In genomic region chr8:117423029-117423428, GRCm38 (mm10) we compare ENCODE assay signal across 10 mouse cellular contexts.
A peak's percentile ranks its signal among the peaks of the same experiment; 100 is the strongest.
DNase-seq lines count a peak whose midpoint lies in the region; ATAC-seq lines count a peak whose summit lies in the region.
"Had no signal": no experiment of that assay in that cellular context is flagged by ENCODE, and none has a peak within 500 bp of the region (broad histone marks: within the 10 kb centered on the region; RNA-seq: fewer than 3 reads in every experiment).

No protein-coding gene starts in this region.

- no peaks in the 10 kb centered on the region for H3K27me3 ChIP-seq in kidney, embryonic 16.5 days (ENCODE audit: insufficient read depth, low read length)
- no peaks in the 10 kb centered on the region for H3K27me3 ChIP-seq in intestine, embryonic 16.5 days (replicated peaks; ENCODE audit: control insufficient read depth, insufficient read depth, low read length)
- H3K27me3 ChIP-seq: embryonic facial prominence, embryonic 12.5 days; liver, embryonic 15.5 days had no signal

- H3K4me1 ChIP-seq in kidney, embryonic 16.5 days (ENCODE audit: insufficient read depth, low read length) = no peaks in the 10 kb centered on the region
- no peaks in the 10 kb centered on the region for H3K4me1 ChIP-seq in intestine, embryonic 16.5 days (ENCODE audit: control insufficient read depth, insufficient read depth, low read length)
- H3K4me1 ChIP-seq: embryonic facial prominence, embryonic 12.5 days had no signal

- peaks cover 26% of the 10 kb centered on the region; the same call in 1 of the 2 replicates for H3K36me3 ChIP-seq in kidney, embryonic 16.5 days (ENCODE audit: insufficient read depth, low read length)
- peaks cover 12% of the 10 kb centered on the region for H3K36me3 ChIP-seq in intestine, embryonic 16.5 days (ENCODE audit: control insufficient read depth, insufficient read depth, low read length)

- no peak overlapping the region for H3K9ac ChIP-seq in kidney, embryonic 16.5 days (replicated peaks; ENCODE audit: low read length)
- H3K9ac ChIP-seq in intestine, embryonic 16.5 days (ENCODE audit: low read depth, low read length) = no peak overlapping the region
- H3K9ac ChIP-seq: embryonic facial prominence, embryonic 12.5 days; liver, embryonic 15.5 days had no signal

- intact Hi-C loops in heart, postnatal 14 days (cut with DNase I) = loop anchor here (5.0 kb wide), 1 partner anchor 36 kb away; no protein-coding TSS in a partner anchor
- intact Hi-C loops in left cerebral cortex, postnatal 36 days (cut with DNase I) = loop anchor here (5.0 kb wide), 1 partner anchor 41 kb away; no protein-coding TSS in a partner anchor

- no peak overlapping the region for H3K4me2 ChIP-seq in kidney, embryonic 16.5 days (replicated peaks; ENCODE audit: low read depth, low read length)
- no peak overlapping the region for H3K4me2 ChIP-seq in intestine, embryonic 16.5 days (ENCODE audit: low read depth, low read length)
- H3K4me2 ChIP-seq: embryonic facial prominence, embryonic 12.5 days; liver, embryonic 15.5 days had no signal

- no peak overlapping the region for H3K27ac ChIP-seq in kidney, embryonic 16.5 days (ENCODE audit: low read length)
- no peak overlapping the region for H3K27ac ChIP-seq in intestine, embryonic 16.5 days (ENCODE audit: low read length)
- H3K27ac ChIP-seq: embryonic facial prominence, embryonic 12.5 days; liver, embryonic 15.5 days had no signal

- ATAC-seq in kidney, embryonic 16.5 days (ENCODE audit: low FRiP score, low TSS enrichment) = no peak
- no peak for ATAC-seq in intestine, embryonic 16.5 days
- no peak for ATAC-seq in inflammation-experienced regulatory T-cells, adult 6 months

- H3K4me3 ChIP-seq in kidney, embryonic 16.5 days (ENCODE audit: low read length) = no peak overlapping the region
- no peak overlapping the region for H3K4me3 ChIP-seq in intestine, embryonic 16.5 days (ENCODE audit: low read length)
- H3K4me3 ChIP-seq: embryonic facial prominence, embryonic 12.5 days; liver, embryonic 15.5 days had no signal

- 82% methylated on average over 4 of the region's 4 CpGs for WGBS in kidney, embryonic 16.5 days
- WGBS in intestine, embryonic 16.5 days = 75% methylated on average over 4 of the region's 4 CpGs

- no peaks in the 10 kb centered on the region for H3K9me3 ChIP-seq in kidney, embryonic 16.5 days (ENCODE audit: low read length)
- no peaks in the 10 kb centered on the region for H3K9me3 ChIP-seq in intestine, embryonic 16.5 days (ENCODE audit: control insufficient read depth, low read length)
- H3K9me3 ChIP-seq: embryonic facial prominence, embryonic 12.5 days; liver, embryonic 15.5 days had no signal

- DNase-seq in kidney, adult 18-20 months = peak; percentile 25
- DNase-seq in adrenal gland, postnatal 25 days = peak; percentile 63
- DNase-seq in frontal cortex, postnatal 10 days (ENCODE audit: low spot score in 2 of 2) = peak; percentile 69 to 80
- peak; percentile 76 to 80 for DNase-seq in heart, postnatal 14 days
- DNase-seq in left cerebral cortex, postnatal 36 days (ENCODE audit: low spot score in 2 of 2) = peak; percentile 85 to 87

Comparison
In these comparisons a context has a peak if more than half of its experiments do, and no peak if none do; other contexts are left out.
1. DNase-seq: peak in every context shown above with its lines; median percentile 86 in left cerebral cortex, postnatal 36 days; 78 in heart, postnatal 14 days; 74 in frontal cortex, postnatal 10 days; 63 in adrenal gland, postnatal 25 days; 25 in kidney, adult 18-20 months.